Mouse (Mus musculus) E14TG2a.4 (cell line): ENCODE measurements at regions not wholly inside any gene's neighbourhood (a gene's known extent, or its start where the extent isn't known, plus 50 kb on each side); places are given as distances from the start of the nearest gene placed in this dataset.

Experiments used
- CTCF ChIP-seq: conservative IDR thresholded peaks from 2 replicates; pipeline ENCODE4 v1.5.1; 2014; ENCODE audit warnings: low read length
- NANOG ChIP-seq: IDR thresholded peaks from 2 replicates; pipeline ENCODE4 v1.6.1; 2014; ENCODE audit warnings: borderline replicate concordance, low read length, mixed read lengths
- POU5F1 ChIP-seq: IDR thresholded peaks from 2 replicates; pipeline ENCODE4 v1.6.1; 2014; ENCODE audit warnings: low read length, borderline replicate concordance

DNA sequence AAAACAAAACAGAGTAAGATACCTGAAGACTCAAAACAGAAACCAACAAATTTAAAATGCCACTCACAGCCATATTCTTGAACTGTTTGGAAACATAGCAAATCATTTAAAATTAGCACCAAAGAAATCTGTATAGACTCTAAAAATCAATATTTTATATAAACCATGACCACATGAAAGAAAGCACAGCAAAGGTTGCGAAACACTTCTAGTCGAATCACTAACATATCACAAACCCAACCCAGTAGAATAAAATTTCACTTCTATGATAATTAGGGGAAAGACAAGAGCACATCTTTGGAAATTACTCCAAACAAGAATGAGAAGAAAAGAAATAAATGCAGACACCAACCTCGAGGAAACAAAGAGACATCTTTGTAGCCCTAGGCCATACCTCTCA is 630.0 kb upstream of the Sox9 start:
- no peak for TF ChIP-seq CTCF
- TF ChIP-seq POU5F1: no peak
- TF ChIP-seq NANOG: no peak
